Mouse (Mus musculus): Measurements from ENCODE around the gene Tbc1d10c. TPM values are rescaled to one million over a fixed set of nuclear protein-coding genes. Genes with fewer than 3 reads are reported as not detected.

The Tbc1d10c gene
- polyA plus RNA-seq, 1 experiment: not detected

GRCm38 (mm10) chr19:4164721-4165120 is 26.4 kb downstream of the Tbc1d10c start:
- Histone ChIP-seq H3K4me1 (ENCODE audit: control insufficient read depth, insufficient read depth, insufficient read length, low read length) (peaks cover 7% of the 10 kb centered on the region), H3K27ac (replicated peaks; ENCODE audit: low read depth, low read length) (no peak overlapping the region), H3K4me3 (ENCODE audit: insufficient read depth, low read depth, low read length) (no peak overlapping the region)

DNA sequence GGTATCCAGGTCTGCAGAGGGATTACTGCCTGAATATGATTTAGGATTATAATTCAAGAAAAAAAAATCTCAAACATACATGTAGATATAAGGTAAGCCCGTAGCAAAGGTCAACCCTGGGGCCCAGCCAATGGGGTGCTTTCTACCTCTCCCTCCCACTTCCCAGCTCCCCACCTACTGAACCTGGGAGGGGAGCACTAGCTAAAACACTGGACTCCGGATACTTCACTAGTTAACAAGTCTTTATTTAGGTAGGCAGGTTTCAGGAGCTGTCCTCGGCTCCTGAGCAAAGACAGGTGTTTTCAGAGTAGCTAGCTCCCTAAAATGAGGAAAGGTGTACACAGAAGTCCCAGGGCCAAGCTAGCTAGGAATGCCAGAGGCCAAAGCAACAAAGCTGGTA is 27.0 kb downstream of the Tbc1d10c start:
- no peak overlapping the region for H3K4me3 ChIP-seq (ENCODE audit: insufficient read depth, low read depth, low read length)
- H3K4me1 ChIP-seq (ENCODE audit: control insufficient read depth, insufficient read depth, insufficient read length, low read length): peaks cover 7% of the 10 kb centered on the region
- no peak overlapping the region; the same call in 1 of the 2 replicates for H3K27ac ChIP-seq (replicated peaks; ENCODE audit: low read depth, low read length)

- peak overlapping the region; percentile 57 for H3K4me3 ChIP-seq (ENCODE audit: insufficient read depth, low read depth, low read length)
- H3K4me1 ChIP-seq (ENCODE audit: control insufficient read depth, insufficient read depth, insufficient read length, low read length): peaks cover 7% of the 10 kb centered on the region
- H3K27ac ChIP-seq (replicated peaks; ENCODE audit: low read depth, low read length): peak overlapping the region; percentile 33
Measured at GRCm38 (mm10) chr19:4163543-4163887, 27.6 kb downstream of the Tbc1d10c start.

DNA sequence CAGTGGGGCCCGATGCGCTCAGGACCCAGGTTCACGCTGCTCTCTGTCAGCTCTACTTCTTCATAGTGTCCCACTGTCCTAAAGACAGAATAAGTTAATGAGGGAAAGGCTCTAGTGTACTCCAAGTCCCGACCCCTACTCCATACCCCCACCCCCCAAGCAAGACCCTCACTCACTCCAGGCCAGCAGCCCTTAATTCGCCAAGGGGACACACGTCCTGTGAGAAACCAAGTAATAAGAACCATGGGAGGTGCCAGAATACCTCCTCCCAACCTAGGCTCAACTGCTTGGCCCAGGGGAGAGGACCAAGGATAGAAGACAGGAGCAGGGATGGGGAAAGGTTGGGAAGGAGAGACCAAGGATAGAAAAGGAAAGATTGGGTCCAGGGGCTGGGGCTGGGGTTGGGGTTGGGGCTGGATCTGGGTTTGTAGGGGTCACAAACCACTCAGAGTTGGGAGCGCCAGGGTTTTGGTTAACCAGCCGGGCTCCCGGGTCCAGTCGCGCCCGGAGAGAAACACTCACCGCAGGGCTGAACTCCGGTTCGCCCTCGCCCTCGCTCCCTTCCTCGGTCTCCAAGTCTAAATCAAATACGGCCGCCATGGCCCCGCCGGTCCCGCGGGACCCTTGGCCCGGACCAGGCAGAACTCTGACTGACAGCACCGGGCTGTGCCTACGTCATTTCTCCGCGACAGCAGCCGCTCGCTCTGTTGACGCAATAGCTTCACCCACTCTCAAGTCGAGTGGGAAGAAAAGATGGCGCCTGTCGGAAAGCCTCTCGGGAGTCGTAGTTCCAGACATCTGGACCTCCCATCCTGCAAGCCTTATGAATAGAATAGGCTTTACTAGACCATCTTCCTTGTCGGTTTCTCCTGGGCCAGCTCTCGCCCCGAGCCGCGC is 28.2 kb downstream of the Tbc1d10c start, which contains the start of gene Rps6kb2:
Gene Rps6kb2 (minus strand): TSS at position 709 of the 897 bp plus-strand sequence.
- Histone ChIP-seq H3K27ac (replicated peaks; ENCODE audit: low read depth, low read length) (peak within 1 kb of the TSS; percentile 43), H3K4me3 (ENCODE audit: insufficient read depth, low read depth, low read length) (peak within 1 kb of the TSS; percentile 89), H3K4me1 (ENCODE audit: control insufficient read depth, insufficient read depth, insufficient read length, low read length) (peaks cover 7% of the 10 kb centered on the region)

DNA sequence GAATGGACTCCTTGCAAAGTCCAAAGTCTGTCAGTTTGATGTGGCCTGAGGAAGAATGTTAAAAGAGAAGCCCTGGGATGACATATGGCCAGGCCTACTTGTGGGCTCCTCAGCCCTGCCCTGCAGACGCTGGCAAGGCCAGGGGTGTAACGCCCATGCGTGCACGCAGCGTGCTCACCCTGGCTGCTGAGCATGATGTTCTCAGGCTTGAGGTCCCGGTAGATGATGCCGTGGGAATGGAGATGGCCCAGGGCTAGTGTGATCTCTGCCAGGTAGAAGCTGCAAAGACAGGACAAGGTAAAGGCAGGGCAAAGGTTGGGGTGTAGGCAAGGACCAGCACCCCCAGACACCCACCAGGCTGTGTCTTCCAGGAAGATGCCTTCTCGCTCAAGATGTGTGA is 32.0 kb downstream of the Tbc1d10c start:
- Histone ChIP-seq H3K4me3 (ENCODE audit: insufficient read depth, low read depth, low read length) (no peak overlapping the region), H3K27ac (replicated peaks; ENCODE audit: low read depth, low read length) (no peak overlapping the region), H3K4me1 (ENCODE audit: control insufficient read depth, insufficient read depth, insufficient read length, low read length) (peaks cover 7% of the 10 kb centered on the region)

DNA sequence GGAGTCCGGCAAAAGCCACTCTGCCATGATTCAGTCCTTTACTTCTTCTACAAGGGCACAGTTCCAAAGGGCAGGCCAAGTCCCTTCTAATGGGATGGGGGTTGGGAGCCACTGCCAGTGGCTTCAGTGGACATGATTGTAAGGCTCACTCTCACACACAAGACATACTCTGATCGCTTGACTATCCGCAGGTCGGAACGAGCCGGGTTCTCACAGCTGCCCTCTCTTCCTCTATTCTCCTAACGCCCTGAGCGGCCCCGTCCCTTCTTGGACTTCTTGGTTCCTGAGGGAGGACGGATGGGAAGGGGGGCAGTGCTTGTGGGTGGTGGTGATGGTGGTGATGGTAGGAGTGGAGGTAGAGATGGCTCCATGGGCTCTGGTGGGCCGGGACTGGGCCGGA is 34.3 kb downstream of the Tbc1d10c start:
- Histone ChIP-seq H3K27ac (replicated peaks; ENCODE audit: low read depth, low read length) (no peak overlapping the region), H3K4me3 (ENCODE audit: insufficient read depth, low read depth, low read length) (no peak overlapping the region), H3K4me1 (ENCODE audit: control insufficient read depth, insufficient read depth, insufficient read length, low read length) (peaks cover 5% of the 10 kb centered on the region)

- Histone ChIP-seq H3K27ac (replicated peaks; ENCODE audit: low read depth, low read length) (no peak overlapping the region), H3K4me3 (ENCODE audit: insufficient read depth, low read depth, low read length) (no peak overlapping the region), H3K4me1 (ENCODE audit: control insufficient read depth, insufficient read depth, insufficient read length, low read length) (peaks cover 5% of the 10 kb centered on the region)
Measured at GRCm38 (mm10) chr19:4156073-4156579, 35.0 kb downstream of the Tbc1d10c start.

DNA sequence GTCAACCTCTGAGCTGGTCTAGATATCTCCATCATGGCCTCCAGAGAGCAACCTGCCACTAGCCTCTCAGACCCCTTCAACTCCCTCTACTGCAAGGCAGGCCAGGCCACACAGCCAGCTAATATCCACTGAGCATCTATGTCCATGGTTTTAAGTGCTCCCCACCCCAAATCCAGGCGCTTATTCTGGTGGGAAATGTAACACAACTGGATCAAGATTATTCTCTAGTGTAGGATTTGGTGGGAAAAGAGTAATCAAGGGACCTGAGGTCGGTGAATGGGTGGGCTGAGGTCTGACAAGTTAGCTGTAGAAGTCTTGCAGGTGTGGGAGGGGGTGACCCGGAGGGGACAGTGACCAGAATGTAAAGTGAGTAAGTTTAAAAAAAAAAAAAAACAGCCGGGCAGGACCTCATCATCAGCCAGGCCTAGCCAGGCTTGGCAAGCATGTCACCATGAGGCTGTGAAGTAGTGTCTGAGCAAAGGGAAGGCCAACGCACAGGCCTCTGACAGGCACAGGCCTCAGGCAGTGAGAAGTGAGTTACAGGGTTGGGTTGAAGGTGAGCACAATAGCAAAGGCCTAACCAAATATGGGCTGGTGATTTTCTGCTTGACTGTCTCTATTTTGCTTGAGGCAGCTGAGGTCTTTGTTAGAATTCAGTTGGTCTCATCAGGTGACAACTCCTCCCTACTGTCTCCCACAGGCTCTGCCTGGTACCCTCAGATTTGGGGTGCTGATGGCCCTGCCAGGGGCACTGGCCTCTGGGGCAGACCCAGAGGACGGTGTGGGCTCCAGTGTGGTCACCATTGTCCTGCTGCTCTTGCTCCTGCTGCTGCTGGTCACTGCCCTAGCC is 35.6 kb downstream of the Tbc1d10c start:
- H3K27ac ChIP-seq (replicated peaks; ENCODE audit: low read depth, low read length): no peak overlapping the region
- H3K4me3 ChIP-seq (ENCODE audit: insufficient read depth, low read depth, low read length): no peak overlapping the region
- H3K4me1 ChIP-seq (ENCODE audit: control insufficient read depth, insufficient read depth, insufficient read length, low read length): peaks cover 5% of the 10 kb centered on the region

DNA sequence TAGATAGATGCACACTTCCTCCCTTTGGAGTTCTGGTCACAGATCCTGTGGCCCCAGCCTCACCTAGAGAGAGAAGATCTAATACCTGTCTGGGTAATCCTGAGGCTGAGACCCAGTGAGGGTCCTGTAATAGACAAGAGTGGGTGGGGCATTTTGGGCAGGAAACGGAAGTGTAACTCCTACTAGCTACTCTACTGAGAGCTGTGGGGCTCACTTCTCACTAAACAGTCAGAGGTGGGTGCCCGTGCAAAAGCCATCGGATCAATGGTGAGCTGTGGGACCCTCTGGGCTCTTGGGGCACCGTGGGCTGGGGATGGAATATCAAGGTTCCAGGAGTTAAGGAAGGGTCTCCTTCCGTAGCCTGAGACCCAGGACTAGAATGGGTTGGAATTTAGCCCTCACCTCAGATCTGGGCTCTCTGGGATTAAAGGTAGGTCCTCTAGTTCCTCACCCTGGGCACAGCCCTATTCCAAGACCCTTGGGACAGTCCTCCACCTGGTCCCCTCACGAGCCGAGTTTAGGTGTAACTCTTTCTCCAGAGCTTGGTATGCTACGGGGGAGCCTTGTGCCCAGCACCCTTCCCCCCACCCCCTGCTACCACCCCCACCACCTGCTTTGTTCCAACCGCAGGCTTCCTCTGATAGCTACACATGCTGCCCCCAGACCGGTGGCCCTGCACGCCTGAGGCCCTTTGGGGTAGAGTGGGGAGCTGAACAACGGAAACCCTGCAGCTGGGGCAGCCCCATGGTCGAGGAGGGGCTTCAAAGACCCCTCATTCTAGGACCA is 36.5 kb downstream of the Tbc1d10c start:
- Histone ChIP-seq H3K4me3 (ENCODE audit: insufficient read depth, low read depth, low read length) (0 out of 2 replicates have a peak overlapping the region, but pooled peaks have one; percentile 2), H3K4me1 (ENCODE audit: control insufficient read depth, insufficient read depth, insufficient read length, low read length) (peaks cover 10% of the 10 kb centered on the region), H3K27ac (replicated peaks; ENCODE audit: low read depth, low read length) (no peak overlapping the region)

DNA sequence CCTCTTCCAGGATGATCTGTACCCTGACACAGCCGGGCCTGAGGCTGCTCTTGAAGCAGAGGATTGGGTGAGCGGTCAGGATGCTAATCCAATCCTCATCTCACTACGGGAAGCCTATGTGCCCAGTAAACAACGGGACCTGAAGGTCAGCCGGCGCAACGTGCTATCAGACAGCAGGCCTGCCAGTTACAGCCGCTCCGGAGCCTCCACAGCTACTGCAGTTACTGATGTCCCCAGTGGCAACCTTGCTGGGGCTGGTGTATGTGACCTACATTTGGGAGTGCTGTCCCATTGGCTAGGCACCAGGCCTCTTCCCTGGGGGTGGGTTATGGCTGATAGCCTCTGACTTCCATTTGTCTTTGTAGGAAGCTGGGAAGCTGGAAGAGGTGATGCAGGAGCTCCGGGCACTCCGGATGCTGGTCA is 37.8 kb downstream of the Tbc1d10c start, which contains the start of gene Ptprcap:
Gene Ptprcap (plus strand): TSS at position 373 of the 423 bp plus-strand sequence.
- Histone ChIP-seq H3K4me1 (ENCODE audit: control insufficient read depth, insufficient read depth, insufficient read length, low read length) (peaks cover 15% of the 10 kb centered on the region), H3K27ac (replicated peaks; ENCODE audit: low read depth, low read length) (no peak within 1 kb of the TSS), H3K4me3 (ENCODE audit: insufficient read depth, low read depth, low read length) (0 out of 2 replicates have a peak within 1 kb of the TSS, but pooled peaks have one; percentile 2)

GRCm38 (mm10) chr19:4152445-4153231 is 38.4 kb downstream of the Tbc1d10c start:
- no peak overlapping the region for H3K27ac ChIP-seq (replicated peaks; ENCODE audit: low read depth, low read length)
- H3K4me1 ChIP-seq (ENCODE audit: control insufficient read depth, insufficient read depth, insufficient read length, low read length): peaks cover 20% of the 10 kb centered on the region
- no peak overlapping the region for H3K4me3 ChIP-seq (ENCODE audit: insufficient read depth, low read depth, low read length)

DNA sequence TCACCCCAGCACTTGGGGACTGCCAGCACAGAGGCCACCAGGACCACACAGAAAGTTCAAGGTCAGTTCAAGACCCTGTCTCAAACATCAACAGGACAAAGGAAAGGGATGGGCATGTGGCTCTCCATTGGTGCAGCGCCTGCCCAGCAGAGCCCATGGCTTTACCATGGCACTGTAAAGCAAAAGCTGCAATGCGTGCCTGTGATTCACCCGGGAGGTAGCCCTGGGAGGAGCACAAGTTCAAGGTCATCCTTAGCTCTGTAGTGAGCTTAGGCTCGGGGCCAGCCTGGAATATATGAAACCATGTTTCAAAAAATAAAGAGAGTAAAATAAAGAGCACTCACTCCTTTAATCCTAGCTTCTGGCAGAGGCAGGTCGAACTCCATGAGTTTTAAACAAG is 39.2 kb downstream of the Tbc1d10c start:
- no peak overlapping the region for H3K27ac ChIP-seq (replicated peaks; ENCODE audit: low read depth, low read length)

DNA sequence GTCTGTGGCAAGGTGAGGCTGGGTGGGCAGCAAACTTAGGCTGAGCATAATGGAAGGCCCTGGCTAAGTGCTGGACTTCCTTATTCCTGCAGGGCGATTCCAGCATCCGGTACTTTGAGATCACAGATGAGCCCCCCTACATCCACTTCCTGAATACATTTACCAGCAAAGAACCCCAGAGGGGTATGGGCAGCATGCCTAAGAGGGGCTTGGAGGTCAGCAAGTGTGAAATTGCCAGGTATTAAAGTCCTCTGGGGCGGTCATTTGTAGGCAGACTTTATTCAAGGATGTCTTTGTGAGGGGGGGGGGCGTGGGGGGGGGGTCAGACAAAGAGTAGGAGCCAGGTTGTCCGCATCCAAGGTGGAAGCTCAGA is 39.6 kb downstream of the Tbc1d10c start:
- Histone ChIP-seq H3K4me3 (ENCODE audit: insufficient read depth, low read depth, low read length) (no peak overlapping the region), H3K4me1 (ENCODE audit: control insufficient read depth, insufficient read depth, insufficient read length, low read length) (peaks cover 28% of the 10 kb centered on the region), H3K27ac (replicated peaks; ENCODE audit: low read depth, low read length) (no peak overlapping the region)

More for the DNA sequence above, 39.2 kb downstream of the Tbc1d10c start:
- Histone ChIP-seq H3K4me3 (ENCODE audit: insufficient read depth, low read depth, low read length) (no peak overlapping the region), H3K4me1 (ENCODE audit: control insufficient read depth, insufficient read depth, insufficient read length, low read length) (peaks cover 26% of the 10 kb centered on the region)
